Mouse (Mus musculus) embryo, embryonic 11.5 days (tissue): Measurements from ENCODE around the gene Arhgap44.

Source experiments
- DNase-seq: peaks from one replicate; pipeline ENCODE4 v3.0.0-alpha.2; 2012; ENCODE audit warnings: low read depth, low spot score

Gene Arhgap44

GRCm38 (mm10) chr11:65137145-65137652, 25.6 kb downstream of the Arhgap44 start:
- no peak for DNase-seq

GRCm38 (mm10) chr11:65135251-65135739, 27.5 kb downstream of the Arhgap44 start:
- DNase-seq: no peak

- no peak for DNase-seq
Observed at GRCm38 (mm10) chr11:65133661-65134060, 29.1 kb downstream of the Arhgap44 start.

GRCm38 (mm10) chr11:65129110-65129509, 33.7 kb downstream of the Arhgap44 start:
- DNase-seq: no peak

GRCm38 (mm10) chr11:65128666-65129065, 34.1 kb downstream of the Arhgap44 start:
- DNase-seq: no peak

- no peak for DNase-seq
Observed at GRCm38 (mm10) chr11:65126566-65126965, 36.2 kb downstream of the Arhgap44 start.

- peak; percentile 11 for DNase-seq
Observed at GRCm38 (mm10) chr11:65124913-65125418, 37.8 kb downstream of the Arhgap44 start.

- DNase-seq: no peak
Observed at GRCm38 (mm10) chr11:65120276-65120675, 42.5 kb downstream of the Arhgap44 start.

GRCm38 (mm10) chr11:65115811-65116210, 47.0 kb downstream of the Arhgap44 start:
- DNase-seq: no peak

- no peak for DNase-seq
Observed at GRCm38 (mm10) chr11:65112086-65112485, 50.7 kb downstream of the Arhgap44 start.

GRCm38 (mm10) chr11:65111651-65112050, 51.1 kb downstream of the Arhgap44 start:
- no peak for DNase-seq

GRCm38 (mm10) chr11:65110058-65110457, 52.7 kb downstream of the Arhgap44 start:
- DNase-seq: no peak

- DNase-seq: no peak
Observed at GRCm38 (mm10) chr11:65107734-65108171, 55.0 kb downstream of the Arhgap44 start.

GRCm38 (mm10) chr11:65107151-65107550, 55.6 kb downstream of the Arhgap44 start:
- no peak for DNase-seq

GRCm38 (mm10) chr11:65104076-65104475, 58.7 kb downstream of the Arhgap44 start:
- DNase-seq: no peak

- DNase-seq: no peak
Observed at GRCm38 (mm10) chr11:65101206-65101605, 61.6 kb downstream of the Arhgap44 start.

- DNase-seq: no peak
Observed at GRCm38 (mm10) chr11:65100031-65100430, 62.7 kb downstream of the Arhgap44 start.

- no peak for DNase-seq
Observed at GRCm38 (mm10) chr11:65097526-65098070, 65.2 kb downstream of the Arhgap44 start.

- DNase-seq: no peak
Observed at GRCm38 (mm10) chr11:65096866-65097265, 65.9 kb downstream of the Arhgap44 start.

- DNase-seq: no peak
Observed at GRCm38 (mm10) chr11:65092851-65093250, 69.9 kb downstream of the Arhgap44 start.

GRCm38 (mm10) chr11:65090386-65090785, 72.4 kb downstream of the Arhgap44 start:
- DNase-seq: no peak

GRCm38 (mm10) chr11:65089982-65090381, 72.8 kb downstream of the Arhgap44 start:
- DNase-seq: no peak

- no peak for DNase-seq
Observed at GRCm38 (mm10) chr11:65089282-65089681, 73.5 kb downstream of the Arhgap44 start.
